Mouse (Mus musculus) induced T-regulatory cell, adult 2 months (primary cell): ENCODE results near the gene Myt1l.

Experiments
- DNase-seq: peaks from one replicate; pipeline ENCODE4 v3.0.0-alpha.2; 2012; ENCODE audit warnings: low read depth

The Myt1l gene

DNA sequence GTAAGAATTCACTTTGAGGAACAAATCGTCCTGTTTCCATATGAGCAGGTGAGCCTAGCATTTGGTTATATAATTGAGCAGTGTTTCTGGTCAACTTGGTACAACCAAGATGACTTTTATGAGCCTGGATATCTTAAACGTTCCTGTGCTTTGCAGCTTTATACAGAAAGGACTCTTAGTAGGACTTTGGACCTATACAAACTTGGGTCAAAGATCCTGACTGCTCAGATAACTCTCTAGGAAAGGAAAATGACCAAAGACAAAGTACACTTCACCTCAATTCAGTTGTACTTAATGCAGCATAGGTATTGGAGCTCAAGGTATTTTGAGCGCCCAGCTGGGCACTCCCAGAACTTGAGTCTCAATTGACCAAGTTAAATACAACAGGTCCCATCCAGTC lies 388.0 kb downstream of the Myt1l start:
- no peak for DNase-seq

GRCm38 (mm10) chr12:29916807-29917206 lies 388.6 kb downstream of the Myt1l start:
- no peak for DNase-seq

- DNase-seq: no peak
These were observed 392.1 kb downstream of the Myt1l start for GRCm38 (mm10) chr12:29920298-29920697.

DNA sequence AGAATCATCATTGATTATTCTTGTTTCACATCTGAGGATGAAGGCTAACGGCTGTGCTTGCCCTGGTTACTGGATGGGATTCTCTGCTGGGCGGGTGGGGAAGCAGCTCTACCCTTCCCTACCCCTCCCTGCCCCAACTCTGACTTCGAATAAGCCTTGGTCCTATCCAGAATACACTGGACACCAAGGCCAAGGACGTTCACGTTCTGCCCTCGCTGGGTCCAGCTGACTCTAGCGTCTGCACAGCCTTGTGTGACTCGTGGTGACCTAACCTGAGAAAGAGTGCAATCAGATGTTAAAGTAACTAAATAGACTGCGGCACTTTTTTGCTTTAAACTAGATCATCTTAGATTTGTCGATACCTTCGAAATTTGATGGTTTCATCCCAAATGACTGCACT lies 393.3 kb downstream of the Myt1l start:
- no peak for DNase-seq

- DNase-seq: no peak
These were observed 398.7 kb downstream of the Myt1l start for GRCm38 (mm10) chr12:29926896-29927295.

GRCm38 (mm10) chr12:29930591-29930990 lies 402.4 kb downstream of the Myt1l start:
- DNase-seq: no peak

DNA sequence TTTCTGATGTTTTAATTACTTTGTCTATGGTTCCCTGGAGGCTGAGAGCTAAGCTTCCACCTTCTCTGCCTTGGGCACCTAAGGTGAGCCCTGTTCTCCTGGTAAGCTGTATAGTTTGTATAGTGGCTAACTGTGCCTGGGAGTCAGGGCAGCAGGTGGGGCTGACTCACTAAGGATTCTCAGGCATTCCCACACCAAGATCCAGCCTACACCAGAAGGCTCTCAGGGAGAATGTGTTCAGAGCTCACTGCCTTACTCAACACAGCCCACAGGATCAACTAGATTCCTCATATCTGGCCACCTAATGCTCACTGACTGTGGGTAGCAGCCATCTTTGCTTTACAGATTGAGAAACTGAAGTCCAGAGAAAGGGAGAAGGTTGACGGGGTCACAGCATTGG lies 404.8 kb downstream of the Myt1l start:
- no peak for DNase-seq

DNA sequence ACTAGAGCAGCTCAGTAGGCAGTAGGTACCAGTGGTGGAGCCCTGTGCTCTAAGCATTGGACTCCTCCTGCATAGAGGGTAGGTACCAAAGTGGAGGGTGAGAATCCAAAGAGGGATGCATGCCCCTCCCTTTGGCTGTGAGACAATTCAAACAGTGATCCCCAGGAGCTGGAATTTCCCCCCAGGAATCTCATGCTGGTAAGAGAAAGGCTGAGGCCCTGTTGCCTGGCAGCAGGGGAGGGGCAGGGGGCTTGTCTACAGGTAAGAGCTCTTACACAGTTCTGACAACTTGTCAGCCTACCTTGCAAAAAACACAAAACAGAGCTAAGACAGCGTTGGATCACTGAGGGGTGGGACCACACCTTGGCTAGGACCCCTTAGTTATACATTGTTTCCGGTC lies 405.3 kb downstream of the Myt1l start:
- no peak for DNase-seq

GRCm38 (mm10) chr12:29934120-29934581 lies 406.0 kb downstream of the Myt1l start:
- no peak for DNase-seq

- no peak for DNase-seq
These were observed 409.1 kb downstream of the Myt1l start, which contains the start of gene Pxdn for GRCm38 (mm10) chr12:29937308-29937707. Pxdn (plus strand) TSS chr12:29937608.

DNA sequence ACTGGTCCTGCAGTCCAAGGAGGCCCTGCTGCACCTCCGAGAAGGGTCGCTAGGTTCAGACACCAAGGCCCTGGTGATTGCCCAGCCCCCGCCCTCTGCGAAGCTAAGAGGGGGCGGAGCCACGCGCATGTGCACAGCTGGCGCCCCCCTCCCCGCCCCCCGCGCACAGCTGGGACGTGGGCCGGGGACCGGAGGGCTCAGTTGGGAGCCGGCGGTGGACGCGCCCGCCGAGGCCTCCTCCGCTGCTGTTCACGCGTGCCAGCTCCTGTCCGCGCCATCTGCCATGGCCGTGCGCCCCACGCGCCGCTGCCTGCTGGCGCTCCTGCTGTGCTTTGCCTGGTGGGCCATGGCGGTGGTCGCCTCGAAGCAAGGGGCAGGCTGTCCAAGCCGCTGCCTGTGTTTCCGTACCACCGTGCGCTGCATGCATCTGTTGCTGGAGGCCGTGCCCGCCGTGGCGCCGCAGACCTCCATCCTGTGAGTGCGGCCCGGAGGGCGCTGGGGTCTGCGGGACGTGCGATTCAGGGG lies 409.7 kb downstream of the Myt1l start:
- no peak for DNase-seq

DNA sequence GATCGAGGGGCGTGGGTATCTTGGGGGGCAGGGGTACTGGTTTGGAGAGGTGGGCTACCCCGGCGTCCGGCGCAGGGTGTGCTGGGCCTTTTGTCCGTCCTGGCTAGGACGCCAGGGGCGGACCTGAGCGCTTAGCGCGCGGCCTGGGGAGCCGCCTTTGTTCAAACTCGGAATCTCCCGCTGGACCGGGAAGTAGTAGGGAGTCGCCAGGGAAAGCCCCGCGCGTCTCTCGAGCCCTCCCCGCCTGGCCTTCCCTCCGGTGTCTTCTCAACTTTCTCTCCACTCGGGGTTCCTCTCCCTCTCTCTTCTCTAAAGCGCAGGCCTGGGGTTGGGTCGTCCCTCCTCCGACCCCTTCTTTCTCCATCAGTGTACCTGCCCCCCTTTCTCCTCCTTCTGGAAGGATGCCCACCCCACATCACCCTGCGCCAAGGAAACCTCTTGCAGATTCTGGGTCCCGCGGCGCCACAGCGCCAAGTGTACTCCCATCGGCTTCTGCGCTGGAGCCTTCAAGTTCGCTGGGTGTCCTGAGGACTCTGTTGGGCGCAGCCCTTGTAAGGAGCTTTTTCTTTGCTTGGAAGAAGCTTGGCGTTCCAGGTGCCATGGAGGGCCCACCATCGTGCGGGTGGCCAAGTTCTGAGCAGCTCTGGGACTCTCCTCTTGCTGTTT lies 410.3 kb downstream of the Myt1l start:
- DNase-seq: no peak

DNA sequence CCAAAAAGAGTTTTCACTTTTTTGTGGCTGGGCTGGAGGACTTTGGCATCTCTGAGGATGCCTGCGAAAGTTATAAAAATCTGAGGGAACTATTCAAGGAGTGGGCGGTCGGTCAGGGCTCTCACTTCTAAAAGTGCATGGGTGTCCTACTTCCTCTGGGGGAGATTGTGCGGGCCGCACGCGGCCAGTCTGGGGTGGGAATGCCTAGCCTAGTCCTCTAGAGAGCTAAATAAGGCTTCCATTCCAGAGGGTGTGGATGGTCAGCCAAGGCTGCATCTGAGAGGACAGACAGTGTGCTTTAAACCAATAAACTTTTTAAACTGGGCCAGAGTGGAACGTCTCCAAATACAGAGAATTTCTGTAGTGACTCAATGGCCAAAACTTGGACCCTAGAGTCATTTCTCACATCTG lies 411.1 kb downstream of the Myt1l start:
- DNase-seq: no peak

DNA sequence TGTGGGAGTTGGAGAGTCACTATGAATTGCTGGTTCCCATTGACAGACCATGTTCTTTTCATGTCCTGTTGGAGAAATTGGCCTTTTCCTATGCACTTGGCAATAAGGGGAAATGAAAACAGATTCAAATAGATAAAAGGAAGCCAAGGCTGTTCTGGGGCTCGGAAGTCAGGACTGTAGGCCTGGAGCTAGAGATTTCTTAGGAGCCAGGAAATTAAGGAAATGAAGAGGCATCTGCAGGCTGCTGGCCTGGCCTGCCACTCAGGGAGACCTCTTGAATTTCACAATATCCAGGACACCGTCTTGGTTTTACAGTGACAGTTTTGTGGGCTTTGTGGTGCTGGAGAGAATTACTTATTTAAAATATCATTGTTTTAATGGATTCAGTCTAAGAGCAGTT lies 414.3 kb downstream of the Myt1l start:
- no peak for DNase-seq

DNA sequence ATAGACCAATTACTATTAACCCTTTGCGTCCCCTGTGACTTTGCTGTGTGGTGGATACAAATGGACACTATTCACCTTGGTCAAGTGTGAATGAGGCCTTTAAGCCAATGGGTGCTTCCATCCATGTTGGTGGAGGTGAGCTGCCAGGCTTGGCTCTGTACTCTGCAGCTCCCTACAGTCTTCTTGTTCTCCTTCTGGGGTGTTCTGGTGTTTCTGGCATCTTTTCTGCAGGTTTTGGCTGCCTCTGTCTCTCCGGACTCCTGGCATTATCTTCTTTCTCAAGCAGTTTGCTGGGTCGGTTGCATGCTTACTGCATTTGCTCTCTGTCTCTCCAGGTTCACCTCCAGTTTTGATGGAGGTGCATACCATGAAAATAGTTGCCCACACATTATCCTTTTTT lies 416.5 kb downstream of the Myt1l start:
- no peak for DNase-seq

GRCm38 (mm10) chr12:29945182-29945743 lies 417.1 kb downstream of the Myt1l start:
- DNase-seq: no peak

DNA sequence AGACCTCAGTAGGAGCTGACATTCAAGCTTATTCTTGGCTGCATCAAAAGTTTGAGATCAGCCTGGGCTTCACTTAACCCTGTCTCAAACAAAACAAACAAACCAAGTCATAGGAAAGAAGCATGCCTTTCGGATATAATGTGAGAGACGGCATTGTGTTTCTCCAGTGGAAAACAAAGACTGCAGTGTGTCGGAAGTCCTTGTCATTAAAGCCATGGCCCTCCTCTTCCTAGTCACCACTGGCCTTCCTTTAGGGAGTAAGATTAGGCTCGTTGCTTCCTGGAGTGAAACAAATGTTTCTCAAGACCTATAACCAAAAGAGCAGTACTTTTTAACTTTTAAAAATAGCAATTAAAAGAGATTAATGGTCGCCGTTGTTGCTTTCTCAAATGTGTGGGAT lies 422.9 kb downstream of the Myt1l start:
- no peak for DNase-seq

GRCm38 (mm10) chr12:29951485-29951884 lies 423.3 kb downstream of the Myt1l start:
- DNase-seq: no peak

- no peak for DNase-seq
These were observed 423.9 kb downstream of the Myt1l start for GRCm38 (mm10) chr12:29952102-29952501.

DNA sequence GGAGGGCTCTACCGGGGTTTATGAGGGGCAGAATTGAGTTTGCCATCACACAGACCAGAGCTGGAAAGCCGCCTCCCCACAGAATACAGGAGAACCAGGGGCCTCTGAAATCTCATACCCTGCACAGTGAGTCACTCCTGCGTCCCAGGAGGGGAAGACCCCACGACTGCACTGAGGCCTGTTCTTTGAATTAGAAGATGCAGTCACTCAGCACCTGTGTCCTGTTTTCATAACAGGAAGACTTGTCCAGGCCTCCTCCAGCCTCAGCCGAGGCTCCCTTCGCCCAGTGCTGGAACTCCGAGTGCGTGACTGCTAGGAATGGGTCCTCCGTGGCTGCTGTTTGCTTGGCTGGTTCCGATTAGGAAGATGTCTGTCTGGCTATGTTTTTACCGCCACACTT lies 425.8 kb downstream of the Myt1l start:
- DNase-seq: no peak

- DNase-seq: no peak
These were observed 426.3 kb downstream of the Myt1l start for GRCm38 (mm10) chr12:29954464-29954863.

DNA sequence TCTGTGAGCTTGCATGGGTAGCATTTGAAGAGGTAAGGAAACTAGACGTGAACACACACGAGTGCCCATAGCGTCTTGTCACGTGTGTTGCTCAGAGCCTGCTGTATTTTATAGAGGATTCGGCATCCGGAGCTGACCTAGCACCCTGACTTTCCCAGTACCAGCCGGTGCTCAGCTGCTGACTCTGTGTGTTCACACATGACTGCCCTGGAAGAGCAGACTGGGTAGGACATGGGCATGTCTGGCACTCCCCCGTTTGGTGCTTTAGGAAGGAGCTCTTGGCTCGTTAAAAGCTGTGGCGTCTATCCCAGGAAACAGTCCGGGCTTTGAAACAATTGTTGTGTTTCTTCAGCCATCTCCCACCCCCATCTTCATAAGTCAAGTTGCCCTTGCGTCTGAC lies 428.8 kb downstream of the Myt1l start:
- no peak for DNase-seq

GRCm38 (mm10) chr12:29958637-29959036 lies 430.5 kb downstream of the Myt1l start:
- DNase-seq: no peak

GRCm38 (mm10) chr12:29961041-29961440 lies 432.9 kb downstream of the Myt1l start:
- DNase-seq: no peak
